Mouse (Mus musculus) heart, postnatal 10 days (tissue): ENCODE data around the gene Olfr457. TPM values are rescaled to one million over a fixed set of nuclear protein-coding genes. Genes with fewer than 3 reads are reported as not detected.

Experiments used
- total RNA-seq, 2 experiments: library from RNA; stranded (reverse); gene quantifications; 2 replicates each; pipeline ENCODE4 v1.2.3; 2021

Olfr457 gene
- total RNA-seq, 2 experiments from 2014 or later, result not detected

Other genes with a start within 250 kb of the Olfr457 start
- gene Gstk1, start 230.4 kb downstream of the Olfr457 start, total RNA-seq, result 10 to 100 TPM; 29.3 to 32.6 TPM
- not detected for gene Tmem139, start 214.4 kb downstream of the Olfr457 start, total RNA-seq
- gene Casp2, start 211.3 kb downstream of the Olfr457 start, total RNA-seq, result 10 to 100 TPM; 19.6 to 31.8 TPM
- gene Clcn1, start 189.7 kb downstream of the Olfr457 start, total RNA-seq, result 1 to 10 TPM; 1.3 to 1.9 TPM
- gene Fam131b, start 151.7 kb downstream of the Olfr457 start, total RNA-seq, result 1 to 10 TPM; 1.2 to 1.6 TPM
- gene Zyx, start 126.7 kb downstream of the Olfr457 start, total RNA-seq, result 100 to 1,000 TPM; 104 to 121 TPM
- under 1 TPM; 0.60 to 0.72 TPM for gene Epha1, start 103.1 kb downstream of the Olfr457 start, total RNA-seq
- gene Tas2r143, start 76.1 kb downstream of the Olfr457 start, total RNA-seq, result not detected
- gene Tas2r135, start 70.9 kb downstream of the Olfr457 start, total RNA-seq, result under 1 TPM; 0.25 to 0.31 TPM
- not detected for gene Tas2r126, start 41.8 kb downstream of the Olfr457 start, total RNA-seq
- gene Olfr458, start 11.1 kb downstream of the Olfr457 start, total RNA-seq, result not detected
- not detected for gene Olfr456, start 10.9 kb upstream of the Olfr457 start, total RNA-seq
- not detected for gene Olfr455, start 71.3 kb upstream of the Olfr457 start, total RNA-seq
- not detected for gene Tcaf3, start 121.4 kb upstream of the Olfr457 start, total RNA-seq
- 1 to 10 TPM; 4.4 to 5.7 TPM for gene Tcaf2, start 168.9 kb upstream of the Olfr457 start, total RNA-seq
- gene Tcaf1, start 233.8 kb upstream of the Olfr457 start, total RNA-seq, result 10 to 100 TPM; 25.5 to 30.6 TPM